Mouse (Mus musculus): ENCODE results near the gene Ifi213.
"Not testable (repeated sequence)": the region's sequence is repeated elsewhere in the genome, so short reads cannot be mapped to it uniquely, and the experiment has no call there.

Ifi213 gene

DNA sequence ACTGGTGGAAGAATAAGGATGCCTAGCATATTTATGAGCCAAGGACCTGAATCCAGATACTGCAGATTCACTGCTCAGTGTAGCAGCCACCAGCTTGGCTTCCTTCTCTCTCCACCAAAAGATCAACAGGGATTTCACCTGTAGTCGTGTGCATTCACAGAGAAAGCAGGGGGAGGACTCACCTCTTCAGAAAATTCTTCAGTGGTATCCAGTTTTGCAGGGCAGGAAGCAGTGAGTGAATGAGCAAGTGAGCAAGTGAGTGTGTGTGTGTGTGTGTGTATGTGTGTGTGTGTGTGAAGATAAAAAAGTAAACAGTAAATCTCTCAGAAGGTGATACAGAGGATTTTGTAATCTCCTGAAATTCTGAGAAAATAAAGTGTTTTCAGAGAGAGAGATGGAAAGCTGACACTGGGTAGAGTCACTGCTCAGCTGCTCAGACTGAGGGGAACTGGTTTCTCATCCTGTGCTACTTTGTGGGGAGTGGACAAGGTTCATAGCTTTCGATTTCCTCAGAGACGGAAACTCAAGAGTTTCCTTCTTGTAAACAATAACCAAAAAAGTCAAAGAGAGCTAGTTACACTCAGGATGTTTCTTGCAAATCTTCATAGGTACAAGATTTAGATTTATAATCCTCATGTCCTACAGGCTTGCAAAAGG lies at the start of gene Ifi213:
Ifi213 (minus strand) TSS at position 437 of the 657 bp plus-strand sequence.
- not testable (repeated sequence) for TF ChIP-seq GATA4 (IDR thresholded peaks at IDR 0.05; ENCODE audit: insufficient replicate concordance, low read length)

- no peak for TF ChIP-seq GATA4 (IDR thresholded peaks at IDR 0.05; ENCODE audit: insufficient replicate concordance, low read length)
Observed at GRCm38 (mm10) chr1:173645393-173645792, 46.3 kb upstream of the Ifi213 start.

DNA sequence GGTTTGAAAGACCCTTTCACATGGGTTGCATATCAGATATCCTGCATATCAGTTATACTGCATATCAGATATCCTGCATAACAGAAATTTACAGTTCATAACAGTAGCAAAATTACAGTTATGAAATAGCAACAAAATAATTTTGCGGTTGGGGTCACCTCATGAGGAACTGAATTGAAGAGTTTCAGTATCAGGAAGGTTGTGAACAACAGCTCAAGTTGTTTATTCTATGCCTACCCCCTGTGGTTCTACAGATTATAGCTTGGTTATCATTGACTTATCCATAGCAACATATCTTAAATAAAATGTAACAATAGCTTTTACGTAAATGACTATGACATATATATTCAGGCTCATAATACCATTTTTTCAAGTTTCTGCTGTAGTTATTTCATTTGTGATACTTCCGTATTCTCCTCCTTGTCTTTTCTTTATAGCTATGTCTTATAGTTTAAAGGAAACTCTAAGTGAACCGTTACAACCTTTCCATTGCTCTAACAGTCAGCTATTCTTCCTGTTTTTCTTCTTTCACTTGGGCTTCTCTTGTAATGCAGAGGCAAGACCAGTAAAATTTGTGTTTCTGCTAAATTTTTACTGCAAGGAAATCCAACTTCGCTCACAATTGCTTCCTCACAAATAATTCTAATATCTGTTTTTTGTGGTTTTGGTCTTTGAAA lies 35.0 kb upstream of the Ifi213 start:
- no peak for TF ChIP-seq GATA4 (IDR thresholded peaks at IDR 0.05; ENCODE audit: insufficient replicate concordance, low read length)

- not testable (repeated sequence) for TF ChIP-seq GATA4 (IDR thresholded peaks at IDR 0.05; ENCODE audit: insufficient replicate concordance, low read length)
Observed at GRCm38 (mm10) chr1:173630622-173631021, 31.5 kb upstream of the Ifi213 start, which contains the start of gene Ifi209. Ifi209 (plus strand) TSS chr1:173630917.

DNA sequence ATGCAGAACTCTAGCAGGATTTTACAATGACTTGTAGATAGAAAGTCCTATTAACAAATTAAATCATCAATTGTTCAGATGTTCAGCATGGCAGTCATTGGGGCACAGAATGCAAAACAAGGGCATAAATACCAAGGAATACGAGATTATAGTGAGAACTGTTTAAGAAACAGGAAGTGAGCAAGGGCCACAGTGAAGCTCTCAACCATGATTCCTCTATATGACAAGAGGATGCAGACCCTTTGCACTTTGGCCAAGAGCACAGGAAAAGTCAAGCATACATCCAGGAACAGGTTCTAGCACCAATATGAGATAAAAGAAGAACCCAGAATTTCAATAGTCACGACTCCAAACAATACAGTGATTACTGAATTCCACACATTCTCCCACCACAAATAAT lies 27.6 kb upstream of the Ifi213 start:
- no peak for TF ChIP-seq GATA4 (IDR thresholded peaks at IDR 0.05; ENCODE audit: insufficient replicate concordance, low read length)

GRCm38 (mm10) chr1:173624052-173624451 lies 25.0 kb upstream of the Ifi213 start:
- no peak for TF ChIP-seq GATA4 (IDR thresholded peaks at IDR 0.05; ENCODE audit: insufficient replicate concordance, low read length)

GRCm38 (mm10) chr1:173579921-173580585 lies 19.0 kb downstream of the Ifi213 start:
- TF ChIP-seq GATA4 (IDR thresholded peaks at IDR 0.05; ENCODE audit: insufficient replicate concordance, low read length), result no peak

DNA sequence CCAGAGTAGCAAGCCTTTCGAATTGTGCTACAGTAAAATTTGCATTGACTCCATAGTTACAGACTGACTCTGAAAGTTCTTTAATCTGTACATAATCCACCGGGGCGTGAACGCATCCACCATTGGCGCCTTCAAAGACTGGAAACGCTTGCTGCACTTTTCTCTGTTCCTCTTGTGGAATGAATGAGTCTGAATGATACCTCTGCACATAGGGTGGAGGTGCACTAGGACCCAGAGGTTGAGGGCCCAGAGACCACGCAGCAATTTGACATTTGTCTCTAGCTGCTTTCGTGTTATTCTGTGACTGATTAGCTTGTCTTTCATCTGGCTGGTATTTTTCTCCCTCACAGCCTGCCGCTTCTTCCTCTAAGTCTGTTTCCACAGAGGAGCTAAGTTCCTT lies 20.0 kb downstream of the Ifi213 start:
- TF ChIP-seq GATA4 (IDR thresholded peaks at IDR 0.05; ENCODE audit: insufficient replicate concordance, low read length), result no peak

GRCm38 (mm10) chr1:173535791-173536190 lies 63.3 kb downstream of the Ifi213 start, which contains the start of gene Ifi214:
Ifi214 (minus strand) TSS chr1:173535957.
- not testable (repeated sequence) for TF ChIP-seq GATA4 (IDR thresholded peaks at IDR 0.05; ENCODE audit: insufficient replicate concordance, low read length)

GRCm38 (mm10) chr1:173521452-173521851 lies 77.6 kb downstream of the Ifi213 start:
- TF ChIP-seq GATA4 (IDR thresholded peaks at IDR 0.05; ENCODE audit: insufficient replicate concordance, low read length), result no peak

All from liver, adult (tissue).